Comparison of ENCODE assay signal across 34 mouse cellular contexts in the genomic region with DNA sequence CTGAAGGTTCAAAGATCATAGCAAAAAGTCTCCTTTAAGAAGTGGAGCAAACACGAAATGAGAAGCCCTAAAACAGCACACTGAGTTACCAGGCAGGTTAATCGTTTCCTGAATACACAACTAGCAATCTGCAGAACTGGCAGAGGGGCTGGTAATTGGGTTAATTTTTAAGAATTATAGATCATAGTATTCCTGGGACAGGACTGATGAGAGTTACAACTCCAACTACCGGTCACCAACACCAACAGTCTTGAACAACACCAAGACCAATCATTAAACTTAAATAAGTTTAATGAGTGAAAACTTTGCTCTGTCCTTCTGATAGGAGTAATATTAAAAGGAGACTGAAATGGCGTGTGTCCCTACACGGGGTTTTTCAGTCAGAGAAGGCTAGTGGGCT. TPM values are rescaled to one million over a fixed set of nuclear protein-coding genes. Genes with fewer than 3 reads are reported as not detected.
DNase-seq lines count a peak whose midpoint lies in the region; ATAC-seq and TF ChIP-seq lines count a peak whose summit lies in the region.
"Had no signal": no experiment of that assay in that cellular context is flagged by ENCODE, and none has a peak within 500 bp of the region (broad histone marks: within the 10 kb centered on the region; RNA-seq: fewer than 3 reads in every experiment).

No protein-coding gene starts in this region.

- no peaks in the 10 kb centered on the region for H3K9me3 ChIP-seq in kidney, embryonic 14.5 days (ENCODE audit: control insufficient read depth, low read length)
- H3K9me3 ChIP-seq: embryonic facial prominence, embryonic 13.5 days; forebrain, embryonic 10.5 days; forebrain, embryonic 15.5 days; heart, embryonic 10.5 days; heart, embryonic 15.5 days; liver, embryonic 15.5 days; lung, embryonic 15.5 days; midbrain, embryonic 10.5 days; neural tube, embryonic 12.5 days had no signal

- no peak for ATAC-seq in kidney, embryonic 14.5 days (ENCODE audit: low FRiP score, low TSS enrichment)
- ATAC-seq: activated CD4-positive, CD25-positive, alpha-beta regulatory T cell, adult 4 months; forebrain, embryonic 15.5 days; midbrain, embryonic 16.5 days had no signal

- H3K9ac ChIP-seq in kidney, embryonic 14.5 days (ENCODE audit: low read depth, low read length) = no peak overlapping the region
- H3K9ac ChIP-seq: embryonic facial prominence, embryonic 13.5 days; forebrain, embryonic 15.5 days; heart, embryonic 15.5 days; hindbrain, embryonic 14.5 days; liver, embryonic 15.5 days; lung, embryonic 15.5 days; neural tube, embryonic 12.5 days had no signal

- peak; percentile 93 for DNase-seq in kidney, adult 2 months
- DNase-seq in kidney, adult 8-10 months = peak; percentile 60 to 87
- peak; percentile 62 for DNase-seq in kidney, postnatal 14 days
- DNase-seq in heart, postnatal 25 days (ENCODE audit: low spot score) = no peak
- no peak for DNase-seq in spleen, postnatal 36 days (ENCODE audit: low spot score in 2 of 2)
- DNase-seq: adrenal gland, adult 8-10 months; B cell, adult 2 months; cerebellum, adult 8-10 months; cerebellum, postnatal 36 days; gastrocnemius, postnatal 25 days; heart, adult 11 months; heart, postnatal 36 days; left cerebral cortex, postnatal 4 days; right cerebral cortex, adult 18-20 months; spleen, adult 18-20 months; thymus, adult 18-20 months; thymus, postnatal 25 days had no signal

- TF ChIP-seq POLR2A in kidney, adult 2 months (IDR thresholded peaks at IDR 0.05; ENCODE audit: low read depth, low read length) = no peak
- TF ChIP-seq POLR2A in cortical plate, adult 2 months (IDR thresholded peaks at IDR 0.05; ENCODE audit: extremely low read depth, insufficient read depth, low read length) = no peak

- peak overlapping the region; percentile 88 for H3K27ac ChIP-seq in kidney, adult 2 months (ENCODE audit: insufficient read depth, low read depth, low read length)
- H3K27ac ChIP-seq in kidney, embryonic 14.5 days (ENCODE audit: low read depth, low read length) = no peak overlapping the region
- H3K27ac ChIP-seq in cortical plate, adult 2 months (ENCODE audit: insufficient read depth, low read length) = no peak overlapping the region
- H3K27ac ChIP-seq: embryonic facial prominence, embryonic 13.5 days; forebrain, embryonic 10.5 days; forebrain, embryonic 15.5 days; heart, embryonic 10.5 days; heart, embryonic 15.5 days; hindbrain, embryonic 14.5 days; liver, embryonic 15.5 days; lung, embryonic 15.5 days; midbrain, embryonic 10.5 days; neural tube, embryonic 12.5 days; stomach, postnatal 0 days had no signal

- intact Hi-C loops in heart, postnatal 25 days (cut with DNase I) = no loop called here

- peak overlapping the region; percentile 48 for H3K4me3 ChIP-seq in kidney, adult 2 months (ENCODE audit: insufficient read depth, low read depth, low read length)
- H3K4me3 ChIP-seq in kidney, embryonic 14.5 days (ENCODE audit: low read length) = no peak overlapping the region
- peak overlapping the region; percentile 6; the same call in 1 of the 2 replicates for H3K4me3 ChIP-seq in cortical plate, adult 2 months (ENCODE audit: insufficient read depth, low read length)
- H3K4me3 ChIP-seq: embryonic facial prominence, embryonic 13.5 days; forebrain, embryonic 10.5 days; forebrain, embryonic 15.5 days; heart, embryonic 10.5 days; heart, embryonic 15.5 days; liver, embryonic 15.5 days; lung, embryonic 15.5 days; midbrain, embryonic 10.5 days; myocyte; neural tube, embryonic 12.5 days had no signal

- peaks cover 2% of the 10 kb centered on the region; the same call in 1 of the 2 replicates for H3K4me1 ChIP-seq in kidney, adult 2 months (ENCODE audit: control insufficient read depth, insufficient read depth, low read length)
- no peaks in the 10 kb centered on the region for H3K4me1 ChIP-seq in kidney, embryonic 14.5 days (ENCODE audit: control insufficient read depth, insufficient read depth, low read length)
- peaks cover 2% of the 10 kb centered on the region; the same call in 1 of the 2 replicates for H3K4me1 ChIP-seq in cortical plate, adult 2 months (ENCODE audit: control insufficient read depth, insufficient read depth, low read length)
- H3K4me1 ChIP-seq: neural tube, embryonic 12.5 days had no signal

- no peak for TF ChIP-seq CTCF in kidney, adult 2 months (conservative IDR thresholded peaks at IDR 0.05; ENCODE audit: insufficient read depth, insufficient read length, low read depth, low read length)
- TF ChIP-seq CTCF in cortical plate, adult 2 months (IDR thresholded peaks at IDR 0.05; ENCODE audit: extremely low read depth, insufficient read depth, low read length) = no peak

- H3K27me3 ChIP-seq in kidney, adult 2 months (replicated peaks; ENCODE audit: control insufficient read depth, insufficient read depth, low read length) = no peaks in the 10 kb centered on the region
- no peaks in the 10 kb centered on the region for H3K27me3 ChIP-seq in kidney, embryonic 14.5 days (ENCODE audit: control insufficient read depth, insufficient read depth, low read length)
- H3K27me3 ChIP-seq: forebrain, embryonic 15.5 days; neural tube, embryonic 12.5 days had no signal

- H3K4me2 ChIP-seq in kidney, embryonic 14.5 days (replicated peaks; ENCODE audit: low read depth, low read length) = no peak overlapping the region
- H3K4me2 ChIP-seq: embryonic facial prominence, embryonic 13.5 days; forebrain, embryonic 15.5 days; heart, embryonic 15.5 days; hindbrain, embryonic 14.5 days; liver, embryonic 15.5 days; lung, embryonic 15.5 days; neural tube, embryonic 12.5 days had no signal

- H3K36me3 ChIP-seq in kidney, adult 2 months (ENCODE audit: control insufficient read depth, insufficient read depth, low read length) = no peaks in the 10 kb centered on the region
- H3K36me3 ChIP-seq in kidney, embryonic 14.5 days (ENCODE audit: control insufficient read depth, insufficient read depth, low read length) = no peaks in the 10 kb centered on the region
- H3K36me3 ChIP-seq: embryonic facial prominence, embryonic 13.5 days; forebrain, embryonic 10.5 days; forebrain, embryonic 15.5 days; heart, embryonic 10.5 days; heart, embryonic 15.5 days; liver, embryonic 15.5 days; lung, embryonic 15.5 days; midbrain, embryonic 10.5 days; neural tube, embryonic 12.5 days had no signal

- 27% methylated on average over 5 of the region's 5 CpGs for WGBS in kidney, adult 2 months
- WGBS in kidney, embryonic 14.5 days = 59% methylated on average over 5 of the region's 5 CpGs

RNA-seq across cellular contexts. Expression of a gene that starts 3.8 kb away (rescaled TPM):
- polyA plus RNA-seq in kidney, adult 2 months (2012; rRNA removed) = 50.4 and 61.1 TPM in 2 replicates
- 7.1 and 10.8 TPM in 2 replicates for polyA plus RNA-seq in kidney, embryonic 14.5 days (2014; fragmentation: Nextera tagmentation; extraction: Ambion mirVana)
- 32.7 and 34.5 TPM in 2 replicates for polyA plus RNA-seq in cortical plate, adult 2 months (2012; rRNA removed)
- under 1 TPM in 1 of 2 experiments, not detected in 1; 0.06 TPM for total RNA-seq in heart, postnatal 25 days (2021)
- total RNA-seq: megakaryocyte progenitor cell, adult 5-6 weeks had no signal
- polyA plus RNA-seq: myocyte had no signal

Comparison
In these comparisons a context has a peak if more than half of its experiments do, and no peak if none do; other contexts are left out.
1. DNase-seq: peak in kidney, adult 2 months (single experiment), kidney, adult 8-10 months (2 of 2) and kidney, postnatal 14 days (single experiment); none in heart, postnatal 25 days (single experiment) and spleen, postnatal 36 days (0 of 2).